ENCODE assay signal across 8 mouse cellular contexts in the genomic region with DNA sequence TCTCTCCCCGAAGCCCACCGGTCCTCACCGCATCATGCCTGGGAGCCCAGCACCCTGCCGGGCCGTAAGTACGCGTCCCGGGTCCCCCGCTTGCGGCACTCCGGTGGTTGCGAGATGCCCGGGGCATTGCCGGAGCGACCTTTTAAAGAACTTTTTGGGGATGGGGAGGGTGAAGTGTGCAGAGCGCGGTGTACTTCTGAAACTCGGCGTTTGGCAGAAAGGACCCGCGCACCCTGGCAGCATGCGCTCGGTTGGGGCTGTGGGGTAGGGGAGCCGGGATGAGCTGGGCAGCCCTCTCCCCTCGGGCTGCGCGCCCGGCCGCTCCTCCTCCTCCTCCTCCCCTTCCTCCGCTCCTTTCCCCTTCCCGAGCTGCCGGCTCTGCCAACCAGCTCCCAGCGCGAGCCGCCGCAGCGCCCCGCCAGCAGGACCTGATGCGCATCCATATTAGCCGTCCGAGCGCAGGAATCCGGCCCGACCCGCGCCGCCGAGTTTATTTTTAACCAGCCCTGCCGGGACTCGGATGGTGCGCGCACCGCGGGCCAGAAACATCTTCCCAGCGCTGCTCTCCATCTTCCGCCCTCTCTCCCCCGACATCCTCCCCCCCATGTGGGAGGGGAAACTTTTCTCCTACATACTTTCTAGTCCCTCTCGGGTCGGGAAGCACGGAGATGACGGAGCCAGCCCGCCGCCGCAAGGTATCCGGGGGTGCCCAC. TPM values are rescaled to one million over a fixed set of nuclear protein-coding genes. Genes with fewer than 3 reads are reported as not detected.
DNase-seq lines count a peak whose midpoint lies in the region; ATAC-seq and TF ChIP-seq lines count a peak whose summit lies in the region.

No protein-coding gene starts in this region.

- H3K9me3 ChIP-seq in embryonic facial prominence, embryonic 10.5 days: no peaks in the 10 kb centered on the region
- no peaks in the 10 kb centered on the region for H3K9me3 ChIP-seq in liver, embryonic 11.5 days (ENCODE audit: control insufficient read depth, low read length)

- under 1% methylated on average over 65 of the region's 65 CpGs for WGBS in embryonic facial prominence, embryonic 10.5 days
- under 1% methylated on average over 55 of the region's 65 CpGs for WGBS in liver, embryonic 11.5 days

- peak; percentile 48 to 58 for DNase-seq in left cerebral cortex, adult 2 months (ENCODE audit: extremely low spot score in 1 of 2, low spot score in 2 of 2)
- no peak for DNase-seq in left cerebral cortex, adult 8-10 months (ENCODE audit: low spot score in 2 of 2)
- peak; percentile 81 for DNase-seq in embryonic facial prominence, embryonic 10.5 days (ENCODE audit: low spot score)
- peak; percentile 98 for DNase-seq in heart, adult 11 months
- DNase-seq in kidney, adult 18-20 months: peak; percentile 88
- peak; percentile 80 for DNase-seq in liver, embryonic 11.5 days (ENCODE audit: low spot score)
- peak; percentile 59 to 85 for DNase-seq in spleen, postnatal 4 days (ENCODE audit: low spot score in 2 of 2)

- peaks cover 53% of the 10 kb centered on the region for H3K4me1 ChIP-seq in embryonic facial prominence, embryonic 10.5 days
- H3K4me1 ChIP-seq in liver, embryonic 11.5 days (replicated peaks; ENCODE audit: control insufficient read depth, insufficient read depth, low read length): peaks cover 44% of the 10 kb centered on the region

- peak overlapping the region; percentile 69 for H3K27ac ChIP-seq in left cerebral cortex, adult 2 months
- peak overlapping the region; percentile 94 for H3K27ac ChIP-seq in embryonic facial prominence, embryonic 10.5 days (replicated peaks)
- peak overlapping the region; percentile 88 for H3K27ac ChIP-seq in liver, embryonic 11.5 days (ENCODE audit: low read depth, low read length)

- peak; percentile 35 for ATAC-seq in liver, embryonic 11.5 days (replicated peaks; ENCODE audit: low FRiP score)
- ATAC-seq in monocyte, adult 5-6 weeks (replicated peaks; ENCODE audit: insufficient number of reproducible peaks, low FRiP score, low TSS enrichment, poor library complexity, severe bottlenecking): peak; percentile 27; the same call in 1 of the 2 replicates

- peak overlapping the region; percentile 71 for H3K9ac ChIP-seq in liver, embryonic 11.5 days (ENCODE audit: low read depth, low read length)

- no peaks in the 10 kb centered on the region for H3K36me3 ChIP-seq in embryonic facial prominence, embryonic 10.5 days (replicated peaks)
- no peaks in the 10 kb centered on the region for H3K36me3 ChIP-seq in liver, embryonic 11.5 days (ENCODE audit: control insufficient read depth, insufficient read depth, low read length)

- H3K4me3 ChIP-seq in left cerebral cortex, adult 2 months: peak overlapping the region; percentile 76
- peak overlapping the region; percentile 89 for H3K4me3 ChIP-seq in embryonic facial prominence, embryonic 10.5 days
- H3K4me3 ChIP-seq in liver, embryonic 11.5 days (ENCODE audit: low read depth, low read length): peak overlapping the region; percentile 73

- H3K4me2 ChIP-seq in liver, embryonic 11.5 days: peak overlapping the region; percentile 98

- no peak for TF ChIP-seq CTCF in left cerebral cortex, adult 2 months (IDR thresholded peaks at IDR 0.05)

- H3K27me3 ChIP-seq in embryonic facial prominence, embryonic 10.5 days (replicated peaks; ENCODE audit: low read depth, poor library complexity, severe bottlenecking): peaks cover 31% of the 10 kb centered on the region
- no peaks in the 10 kb centered on the region for H3K27me3 ChIP-seq in liver, embryonic 11.5 days (replicated peaks; ENCODE audit: control insufficient read depth, insufficient read depth, low read length)

- intact Hi-C loops in left cerebral cortex, adult 2 months (cut with DNase I): loop anchor here (5.0 kb wide), 1 partner anchor 359 kb away; no protein-coding TSS in a partner anchor

RNA-seq across cellular contexts. Expression of a gene that starts 48.2 kb away (rescaled TPM):
- 10 to 100 TPM; 36.2 to 48.7 TPM for total RNA-seq in left cerebral cortex, adult 2 months (2021)
- 10 to 100 TPM; 30.6 to 49.4 (median 43.4) TPM for total RNA-seq in left cerebral cortex, adult 8-10 months (2022)
- 6.0 and 6.4 TPM in 2 replicates for polyA plus RNA-seq in embryonic facial prominence, embryonic 10.5 days (2016; fragmentation: Nextera tagmentation; extraction: Ambion mirVana)
- polyA plus RNA-seq in liver, embryonic 11.5 days (2014; fragmentation: Nextera tagmentation; extraction: Ambion mirVana): 20.6 and 23.6 TPM in 2 replicates
- 13.0 to 29.9 TPM (median 18.2 TPM) in 3 replicates for total RNA-seq in monocyte, adult 5-6 weeks (2017)

Comparison
In these comparisons a context has a peak if more than half of its experiments do, and no peak if none do; other contexts are left out.
1. DNase-seq: peak in left cerebral cortex, adult 2 months (2 of 2), embryonic facial prominence, embryonic 10.5 days (single experiment), heart, adult 11 months (single experiment), kidney, adult 18-20 months (single experiment), liver, embryonic 11.5 days (single experiment) and spleen, postnatal 4 days (2 of 2); none in left cerebral cortex, adult 8-10 months (0 of 2).
2. Peak in every context shown above with its lines, with median percentiles within 50 percentile points of each other: H3K27ac ChIP-seq and H3K4me3 ChIP-seq.